Mouse (Mus musculus): ENCODE results near the gene Gm5617. TPM values are rescaled to one million over a fixed set of nuclear protein-coding genes. Genes with fewer than 3 reads are reported as not detected.

Gene Gm5617
- polyA plus RNA-seq, 1 experiment: 7.9 TPM

- Histone ChIP-seq H3K27ac (ENCODE audit: control insufficient read depth, insufficient read depth, low read depth, low read length, poor library complexity) (peak overlapping the region; percentile 26), H3K4me3 (replicated peaks; ENCODE audit: control insufficient read depth, low read depth, low read length) (peak overlapping the region; percentile 82), H3K4me1 (ENCODE audit: control insufficient read depth, insufficient read depth, low read length) (peaks cover 1% of the 10 kb centered on the region; the same call in 1 of the 2 replicates)
- WGBS: 5% methylated on average over 25 of the region's 25 CpGs
- TF ChIP-seq CTCF (IDR thresholded peaks at IDR 0.05; ENCODE audit: control insufficient read depth, insufficient read depth, low read length) (no peak), POLR2A (IDR thresholded peaks at IDR 0.05; ENCODE audit: borderline replicate concordance, control insufficient read depth, low read depth, low read length) (no peak)
Measured at GRCm38 (mm10) chr9:48479838-48480410, 15.3 kb upstream of the Gm5617 start.

GRCm38 (mm10) chr9:48480411-48481213 is 14.6 kb upstream of the Gm5617 start, which contains the start of gene Rexo2:
Gene Rexo2 (minus strand): TSS chr9:48480623.
- TF ChIP-seq POLR2A (IDR thresholded peaks at IDR 0.05; ENCODE audit: borderline replicate concordance, control insufficient read depth, low read depth, low read length) (no peak), CTCF (IDR thresholded peaks at IDR 0.05; ENCODE audit: control insufficient read depth, insufficient read depth, low read length) (no peak)
- WGBS: 2% methylated on average over 49 of the region's 49 CpGs
- peak within 1 kb of the TSS; percentile 26 for H3K27ac ChIP-seq (ENCODE audit: control insufficient read depth, insufficient read depth, low read depth, low read length, poor library complexity)
- H3K4me1 ChIP-seq (ENCODE audit: control insufficient read depth, insufficient read depth, low read length): peaks cover 1% of the 10 kb centered on the region; the same call in 1 of the 2 replicates
- peak within 1 kb of the TSS; percentile 82 for H3K4me3 ChIP-seq (replicated peaks; ENCODE audit: control insufficient read depth, low read depth, low read length)

GRCm38 (mm10) chr9:48481214-48482134 is 13.8 kb upstream of the Gm5617 start:
- Histone ChIP-seq H3K4me1 (ENCODE audit: control insufficient read depth, insufficient read depth, low read length) (no peaks in the 10 kb centered on the region), H3K4me3 (replicated peaks; ENCODE audit: control insufficient read depth, low read depth, low read length) (peak overlapping the region; percentile 25), H3K27ac (ENCODE audit: control insufficient read depth, insufficient read depth, low read depth, low read length, poor library complexity) (no peak overlapping the region)
- 45% methylated on average over 20 of the region's 20 CpGs for whole genome bisulfite sequencing
- TF ChIP-seq POLR2A (IDR thresholded peaks at IDR 0.05; ENCODE audit: borderline replicate concordance, control insufficient read depth, low read depth, low read length) (no peak), CTCF (IDR thresholded peaks at IDR 0.05; ENCODE audit: control insufficient read depth, insufficient read depth, low read length) (no peak)

- 6% methylated on average over 34 of the region's 34 CpGs for WGBS
- Histone ChIP-seq H3K4me1 (ENCODE audit: control insufficient read depth, insufficient read depth, low read length) (peaks cover 1% of the 10 kb centered on the region; the same call in 1 of the 2 replicates), H3K27ac (ENCODE audit: control insufficient read depth, insufficient read depth, low read depth, low read length, poor library complexity) (peak overlapping the region; percentile 94), H3K4me3 (replicated peaks; ENCODE audit: control insufficient read depth, low read depth, low read length) (peak overlapping the region; percentile 99)
- no peak for TF ChIP-seq CTCF (IDR thresholded peaks at IDR 0.05; ENCODE audit: control insufficient read depth, insufficient read depth, low read length)
- no peak for TF ChIP-seq POLR2A (IDR thresholded peaks at IDR 0.05; ENCODE audit: borderline replicate concordance, control insufficient read depth, low read depth, low read length)
Measured at GRCm38 (mm10) chr9:48495548-48495932, 298 bp downstream of the Gm5617 start.

- TF ChIP-seq CTCF (IDR thresholded peaks at IDR 0.05; ENCODE audit: control insufficient read depth, insufficient read depth, low read length) (no peak), POLR2A (IDR thresholded peaks at IDR 0.05; ENCODE audit: borderline replicate concordance, control insufficient read depth, low read depth, low read length) (no peak)
- Histone ChIP-seq H3K4me1 (ENCODE audit: control insufficient read depth, insufficient read depth, low read length) (no peaks in the 10 kb centered on the region), H3K4me3 (replicated peaks; ENCODE audit: control insufficient read depth, low read depth, low read length) (no peak overlapping the region), H3K27ac (ENCODE audit: control insufficient read depth, insufficient read depth, low read depth, low read length, poor library complexity) (no peak overlapping the region)
- 81% methylated on average over 7 of the region's 7 CpGs for WGBS
Measured at GRCm38 (mm10) chr9:48501192-48501591, 6.0 kb downstream of the Gm5617 start.

- WGBS: 70% methylated on average over 2 of the region's 2 CpGs
- no peaks in the 10 kb centered on the region for H3K4me1 ChIP-seq (ENCODE audit: control insufficient read depth, insufficient read depth, low read length)
- TF ChIP-seq POLR2A (IDR thresholded peaks at IDR 0.05; ENCODE audit: borderline replicate concordance, control insufficient read depth, low read depth, low read length) (no peak), CTCF (IDR thresholded peaks at IDR 0.05; ENCODE audit: control insufficient read depth, insufficient read depth, low read length) (no peak)
- no peak overlapping the region for H3K4me3 ChIP-seq (replicated peaks; ENCODE audit: control insufficient read depth, low read depth, low read length)
- H3K27ac ChIP-seq (ENCODE audit: control insufficient read depth, insufficient read depth, low read depth, low read length, poor library complexity): no peak overlapping the region
Measured at GRCm38 (mm10) chr9:48503001-48503400, 7.8 kb downstream of the Gm5617 start.

- H3K27ac ChIP-seq (ENCODE audit: control insufficient read depth, insufficient read depth, low read depth, low read length, poor library complexity): no peak overlapping the region
- 77% methylated on average over 8 of the region's 8 CpGs for WGBS
- no peak for TF ChIP-seq POLR2A (IDR thresholded peaks at IDR 0.05; ENCODE audit: borderline replicate concordance, control insufficient read depth, low read depth, low read length)
- no peak for TF ChIP-seq CTCF (IDR thresholded peaks at IDR 0.05; ENCODE audit: control insufficient read depth, insufficient read depth, low read length)
- no peak overlapping the region for H3K4me3 ChIP-seq (replicated peaks; ENCODE audit: control insufficient read depth, low read depth, low read length)
- no peaks in the 10 kb centered on the region for H3K4me1 ChIP-seq (ENCODE audit: control insufficient read depth, insufficient read depth, low read length)
Measured at GRCm38 (mm10) chr9:48504741-48505365, 9.6 kb downstream of the Gm5617 start.

Measured in bone marrow, adult 2 months (tissue).